Mouse (Mus musculus) limb, embryonic 13.5 days (tissue): ENCODE measurements around the gene Cebpg. TPM values are rescaled to one million over a fixed set of nuclear protein-coding genes. Genes with fewer than 3 reads are reported as not detected.

Experiments used
- ATAC-seq: fragments of 200-750 bp; cut with Nextera tagmentation; 2 replicates; pipeline ENCODE4 v1.8.0; 2017; ENCODE audit warnings: low read depth, moderate number of reproducible peaks, moderate TSS enrichment; ENCODE audit not compliant: low FRiP score
- H3K27ac ChIP-seq: fragments of 300-500 bp; sonication (generic); 2 replicates; pipeline ENCODE4 v1.5.1; 2015; ENCODE audit warnings: inconsistent platforms, mild to moderate bottlenecking, moderate library complexity
- H3K27me3 ChIP-seq: fragments of 300-500 bp; sonication (generic); 2 replicates; pipeline ENCODE4 v1.6.1; 2015; ENCODE audit warnings: mild to moderate bottlenecking, inconsistent platforms
- H3K36me3 ChIP-seq: fragments of 300-500 bp; sonication (generic); 2 replicates; pipeline ENCODE4 v1.6.1; 2015; ENCODE audit warnings: inconsistent platforms, mild to moderate bottlenecking, moderate library complexity
- H3K4me1 ChIP-seq: fragments of 300-500 bp; sonication (generic); 2 replicates; pipeline ENCODE4 v1.6.1; 2015; ENCODE audit warnings: inconsistent platforms
- H3K4me2 ChIP-seq: fragments of 300-500 bp; sonication (generic); replicated peaks from 2 replicates; pipeline ENCODE4 v1.6.1; 2015; ENCODE audit warnings: inconsistent platforms, mild to moderate bottlenecking, moderate library complexity
- H3K4me3 ChIP-seq: fragments of 300-500 bp; sonication (generic); 2 replicates; pipeline ENCODE4 v1.5.1; 2015; ENCODE audit warnings: moderate library complexity, mild to moderate bottlenecking, inconsistent platforms
- H3K9ac ChIP-seq: fragments of 300-500 bp; sonication (generic); 2 replicates; pipeline ENCODE4 v1.6.1; 2015; ENCODE audit warnings: mild to moderate bottlenecking, inconsistent platforms
- H3K9me3 ChIP-seq: fragments of 300-500 bp; sonication (generic); 2 replicates; pipeline ENCODE4 v1.6.1; 2016; ENCODE audit warnings: inconsistent platforms
- WGBS: fragments of 180-500 bp; shearing (Covaris S2); methylation state at CpG from one replicate; pipeline ENCODE4 v1.1.7; 2015; 5-methylcytosine and 5-hydroxymethylcytosine counted together
- polyA plus RNA-seq: library from polyadenylated mRNA; unstranded; fragments of >200 nt; fragmentation: Nextera tagmentation; extraction: Ambion mirVana; gene quantifications from 2 replicates; pipeline ENCODE4 v1.2.1, GENCODE M21; 2015

Cebpg gene
- polyA plus RNA-seq, 1 experiment from 2014 or later: 45.6 TPM

DNA sequence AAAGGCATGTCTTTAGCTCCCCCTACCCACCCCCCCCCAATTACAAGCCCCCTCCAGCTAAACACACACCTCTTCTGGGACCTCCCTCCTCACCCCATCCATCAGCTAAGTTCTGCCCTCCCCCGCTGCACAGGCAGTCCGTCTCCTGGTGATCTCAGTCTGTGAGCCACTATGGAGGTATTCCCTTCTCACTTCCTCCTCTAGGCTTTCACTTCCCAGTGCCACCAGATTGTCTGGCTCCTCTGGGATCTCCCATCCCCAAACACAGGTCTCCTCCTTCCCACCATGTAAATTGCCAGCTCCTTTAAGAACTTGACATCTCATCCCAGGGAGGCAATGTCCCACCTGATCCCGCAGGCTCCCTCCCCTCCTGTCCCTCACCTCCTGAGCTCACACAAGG lies 9.6 kb upstream of the Cebpg start:
- Histone ChIP-seq H3K36me3 (no peaks in the 10 kb centered on the region), H3K9me3 (no peaks in the 10 kb centered on the region), H3K27me3 (no peaks in the 10 kb centered on the region), H3K4me1 (peaks cover 4% of the 10 kb centered on the region; the same call in 1 of the 2 replicates), H3K9ac (no peak overlapping the region), H3K4me2 (no peak overlapping the region), H3K4me3 (no peak overlapping the region), H3K27ac (no peak overlapping the region)
- WGBS: 59% methylated on average over 3 of the region's 3 CpGs
- ATAC-seq: no peak

GRCm38 (mm10) chr7:35064286-35065258 lies 8.2 kb upstream of the Cebpg start:
- no peak overlapping the region for H3K4me2 ChIP-seq
- no peak for ATAC-seq
- H3K9me3 ChIP-seq: 0 out of 2 replicates have a peak, but pooled peaks cover under 1% of the 10 kb centered on the region
- no peak overlapping the region for H3K27ac ChIP-seq
- H3K9ac ChIP-seq: no peak overlapping the region
- H3K27me3 ChIP-seq: no peaks in the 10 kb centered on the region
- no peaks in the 10 kb centered on the region for H3K36me3 ChIP-seq
- no peak overlapping the region for H3K4me3 ChIP-seq
- 82% methylated on average over 14 of the region's 14 CpGs for WGBS
- peaks cover 4% of the 10 kb centered on the region; the same call in 1 of the 2 replicates for H3K4me1 ChIP-seq

DNA sequence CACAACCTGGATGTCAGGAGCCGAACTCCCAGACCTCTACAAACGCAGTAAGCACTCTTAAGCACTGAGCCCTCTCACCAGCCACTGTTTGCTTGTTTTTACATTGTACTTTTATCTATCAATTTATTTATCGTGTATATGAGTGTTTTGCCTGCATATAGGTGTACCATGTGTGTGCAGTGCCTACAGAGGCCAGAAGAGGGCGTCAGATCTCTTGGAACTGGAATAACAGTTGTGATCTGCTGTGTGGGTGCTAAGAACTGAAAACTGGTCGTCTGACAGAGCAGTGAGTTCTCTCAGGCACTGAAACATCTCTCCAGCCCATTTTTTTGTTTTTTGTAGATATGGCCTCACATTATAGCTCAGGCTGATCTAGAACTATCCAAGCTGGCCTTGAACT lies 3.1 kb upstream of the Cebpg start:
- no peaks in the 10 kb centered on the region for H3K36me3 ChIP-seq
- no peaks in the 10 kb centered on the region for H3K27me3 ChIP-seq
- no peak for ATAC-seq
- 0 out of 2 replicates have a peak, but pooled peaks cover 2% of the 10 kb centered on the region for H3K9me3 ChIP-seq
- no peak overlapping the region for H3K4me2 ChIP-seq
- peaks cover 19% of the 10 kb centered on the region for H3K4me1 ChIP-seq
- no peak overlapping the region for H3K27ac ChIP-seq
- no peak overlapping the region for H3K9ac ChIP-seq
- no peak overlapping the region for H3K4me3 ChIP-seq
- 70% methylated on average over 5 of the region's 5 CpGs for WGBS

DNA sequence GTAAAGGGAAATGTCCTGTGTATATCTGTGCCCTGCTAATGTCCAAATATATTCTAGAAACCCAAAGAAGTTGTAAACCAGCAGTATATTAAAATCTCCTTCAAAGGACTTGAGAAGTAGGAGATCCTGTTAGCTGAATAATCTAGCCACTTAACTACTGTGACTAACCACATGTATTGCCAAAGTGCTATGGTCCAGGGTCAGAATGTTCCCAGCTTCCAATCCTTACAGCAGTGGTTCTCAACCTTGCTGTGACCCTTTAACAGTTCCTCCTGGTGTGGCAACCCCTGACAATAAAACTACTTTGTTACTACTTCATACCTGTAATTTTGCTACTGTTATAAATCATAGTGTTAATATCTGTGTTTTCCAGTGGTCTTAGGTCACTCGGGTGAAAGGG lies 2.0 kb upstream of the Cebpg start:
- Histone ChIP-seq H3K27ac (no peak overlapping the region), H3K27me3 (no peaks in the 10 kb centered on the region), H3K9ac (no peak overlapping the region), H3K9me3 (0 out of 2 replicates have a peak, but pooled peaks cover 2% of the 10 kb centered on the region), H3K4me2 (no peak overlapping the region), H3K4me1 (peaks cover 26% of the 10 kb centered on the region), H3K4me3 (no peak overlapping the region), H3K36me3 (no peaks in the 10 kb centered on the region)
- 71% methylated on average over 1 of the region's 1 CpGs for WGBS
- no peak for ATAC-seq

- H3K4me2 ChIP-seq: no peak overlapping the region
- H3K36me3 ChIP-seq: no peaks in the 10 kb centered on the region
- H3K27me3 ChIP-seq: no peaks in the 10 kb centered on the region
- H3K9me3 ChIP-seq: 0 out of 2 replicates have a peak, but pooled peaks cover 2% of the 10 kb centered on the region
- H3K4me1 ChIP-seq: peaks cover 26% of the 10 kb centered on the region
- no peak overlapping the region for H3K9ac ChIP-seq
- 84% methylated on average over 4 of the region's 4 CpGs for WGBS
- H3K4me3 ChIP-seq: no peak overlapping the region
- ATAC-seq: no peak
- H3K27ac ChIP-seq: no peak overlapping the region
These were observed 1.2 kb upstream of the Cebpg start for GRCm38 (mm10) chr7:35057569-35057968.

GRCm38 (mm10) chr7:35056999-35057398 lies 626 bp upstream of the Cebpg start:
- Histone ChIP-seq H3K9me3 (0 out of 2 replicates have a peak, but pooled peaks cover 2% of the 10 kb centered on the region), H3K27me3 (no peaks in the 10 kb centered on the region), H3K27ac (0 out of 2 replicates have a peak overlapping the region, but pooled peaks have one; percentile 15), H3K4me1 (peaks cover 26% of the 10 kb centered on the region), H3K9ac (peak overlapping the region; percentile 96), H3K4me3 (peak overlapping the region; percentile 95), H3K4me2 (peak overlapping the region; percentile 93), H3K36me3 (no peaks in the 10 kb centered on the region)
- 22% methylated on average over 10 of the region's 10 CpGs for WGBS
- ATAC-seq: no peak

GRCm38 (mm10) chr7:35055619-35056435 lies 546 bp downstream of the Cebpg start:
- H3K4me3 ChIP-seq: peak overlapping the region; percentile 95
- peak overlapping the region; percentile 93 for H3K4me2 ChIP-seq
- peak; percentile 90 for ATAC-seq
- peaks cover 2% of the 10 kb centered on the region; the same call in 1 of the 2 replicates for H3K36me3 ChIP-seq
- H3K4me1 ChIP-seq: peaks cover 22% of the 10 kb centered on the region
- H3K9ac ChIP-seq: peak overlapping the region; percentile 96
- 0 out of 2 replicates have a peak, but pooled peaks cover 2% of the 10 kb centered on the region for H3K9me3 ChIP-seq
- under 1% methylated on average over 76 of the region's 77 CpGs for WGBS
- H3K27ac ChIP-seq: peak overlapping the region; percentile 81
- no peaks in the 10 kb centered on the region for H3K27me3 ChIP-seq

GRCm38 (mm10) chr7:35054977-35055618 lies 1.3 kb downstream of the Cebpg start:
- Histone ChIP-seq H3K9me3 (0 out of 2 replicates have a peak, but pooled peaks cover 2% of the 10 kb centered on the region), H3K4me3 (peak overlapping the region; percentile 95), H3K4me1 (peaks cover 22% of the 10 kb centered on the region), H3K27ac (no peak overlapping the region), H3K9ac (peak overlapping the region; percentile 96), H3K36me3 (peaks cover 9% of the 10 kb centered on the region), H3K27me3 (no peaks in the 10 kb centered on the region), H3K4me2 (peak overlapping the region; percentile 93)
- ATAC-seq: no peak
- WGBS: 46% methylated on average over 2 of the region's 2 CpGs

DNA sequence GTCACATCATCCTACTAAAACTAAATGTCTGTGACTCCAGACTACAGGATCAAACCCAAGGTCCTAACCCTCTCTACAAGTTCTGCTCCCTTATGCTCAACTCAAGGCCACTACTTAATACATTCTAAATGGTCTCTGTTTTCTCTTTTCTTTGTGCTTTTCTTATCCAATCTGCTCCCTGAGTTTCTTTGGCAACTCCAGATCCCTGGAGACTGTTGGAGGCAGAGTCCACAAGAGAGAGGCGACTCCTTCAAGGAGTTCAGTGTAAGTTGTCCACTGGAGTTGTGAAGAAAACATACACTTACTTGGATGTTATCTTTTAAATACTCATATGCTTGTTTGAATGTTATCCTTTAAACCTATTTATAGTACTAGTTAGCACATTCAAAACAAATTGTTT lies 2.1 kb downstream of the Cebpg start:
- Histone ChIP-seq H3K4me1 (peaks cover 22% of the 10 kb centered on the region), H3K4me2 (peak overlapping the region; percentile 93; the same call in 1 of the 2 replicates), H3K36me3 (peaks cover 15% of the 10 kb centered on the region), H3K27me3 (no peaks in the 10 kb centered on the region), H3K9ac (no peak overlapping the region), H3K9me3 (no peaks in the 10 kb centered on the region), H3K27ac (no peak overlapping the region), H3K4me3 (no peak overlapping the region)
- no peak for ATAC-seq
- WGBS: 80% methylated on average over 1 of the region's 1 CpGs

- Histone ChIP-seq H3K36me3 (peaks cover 24% of the 10 kb centered on the region), H3K9ac (no peak overlapping the region), H3K27ac (no peak overlapping the region), H3K4me1 (peaks cover 22% of the 10 kb centered on the region), H3K4me2 (no peak overlapping the region), H3K4me3 (no peak overlapping the region), H3K9me3 (no peaks in the 10 kb centered on the region), H3K27me3 (no peaks in the 10 kb centered on the region)
- WGBS: 97% methylated on average over 3 of the region's 3 CpGs
- no peak for ATAC-seq
These were observed 3.2 kb downstream of the Cebpg start for GRCm38 (mm10) chr7:35053161-35053560.

- H3K9me3 ChIP-seq: no peaks in the 10 kb centered on the region
- 94% methylated on average over 12 of the region's 12 CpGs for WGBS
- H3K36me3 ChIP-seq: peaks cover 42% of the 10 kb centered on the region
- no peak overlapping the region for H3K4me2 ChIP-seq
- no peaks in the 10 kb centered on the region for H3K27me3 ChIP-seq
- no peak overlapping the region for H3K27ac ChIP-seq
- no peak for ATAC-seq
- peaks cover 18% of the 10 kb centered on the region for H3K4me1 ChIP-seq
- no peak overlapping the region for H3K9ac ChIP-seq
- H3K4me3 ChIP-seq: no peak overlapping the region
These were observed 5.8 kb downstream of the Cebpg start for GRCm38 (mm10) chr7:35050540-35050939.
